Mouse (Mus musculus) heart, postnatal 25 days (tissue): ENCODE data around the gene Epb41l3. TPM values are rescaled to one million over a fixed set of nuclear protein-coding genes. Genes with fewer than 3 reads are reported as not detected.

ENCODE experiments used
- DNase-seq: peaks from one replicate; pipeline ENCODE4 v3.0.0; 2022; ENCODE audit warnings: low spot score
- intact Hi-C: fragments of 180-260 bp; cut with DNase I; formaldehyde crosslinking; loops from one replicate; pipeline ENCODE4 v1.15.1; 2025
- total RNA-seq, 2 experiments: library from RNA; stranded (reverse); gene quantifications; 2 replicates each; pipeline ENCODE4 v1.2.3; 2021

Gene Epb41l3
- total RNA-seq, 2 experiments from 2014 or later = 14.7 to 15.5 TPM

DNA sequence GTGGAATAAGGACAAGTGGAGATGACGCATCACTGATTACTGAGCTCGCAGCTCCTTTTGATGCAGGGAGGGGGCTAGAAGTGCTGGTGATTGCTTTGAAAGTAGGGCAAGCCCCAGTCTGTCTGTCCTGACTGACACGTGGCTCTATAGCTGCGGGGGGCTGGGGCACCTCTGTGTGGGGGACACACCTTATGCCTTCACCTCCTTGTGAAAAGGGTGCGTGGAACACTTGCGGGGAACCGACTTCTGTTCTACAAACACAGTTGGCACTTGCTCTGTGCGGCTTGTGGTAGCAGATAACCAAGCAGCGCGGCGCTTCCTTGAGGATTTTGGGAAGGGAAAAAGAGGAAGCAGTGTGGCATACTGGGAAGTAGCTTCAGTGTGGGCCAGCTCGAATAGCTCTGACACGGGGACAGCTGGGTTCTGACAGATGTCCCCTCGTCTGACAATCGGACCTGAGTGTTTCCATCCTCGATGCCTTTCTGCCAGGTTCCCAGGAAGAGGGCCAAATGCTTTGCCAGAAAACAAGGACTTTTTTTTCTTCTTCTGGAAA lies 101.5 kb downstream of the Epb41l3 start:
- intact Hi-C loops = no loop called here
- DNase-seq = no peak

DNA sequence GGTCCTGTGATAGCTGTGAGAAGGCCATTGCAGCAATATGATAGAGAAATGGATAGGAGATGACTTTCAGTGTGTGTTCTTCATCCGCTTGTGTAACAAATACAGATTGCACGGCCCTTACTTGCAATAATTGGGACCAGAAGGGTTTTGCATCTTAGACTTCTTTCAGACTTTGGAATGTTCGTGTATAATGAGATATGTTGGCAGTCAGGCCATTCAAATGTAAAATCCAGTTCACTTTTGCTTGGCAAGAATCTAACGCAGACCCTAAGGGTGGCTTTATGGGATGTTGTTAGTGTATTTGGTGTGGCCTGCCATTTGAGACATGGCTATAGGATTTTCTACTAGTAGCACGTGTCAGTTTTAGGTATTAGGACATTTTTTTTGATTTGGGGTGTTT lies 102.5 kb downstream of the Epb41l3 start:
- intact Hi-C loops = no loop called here
- no peak for DNase-seq

DNA sequence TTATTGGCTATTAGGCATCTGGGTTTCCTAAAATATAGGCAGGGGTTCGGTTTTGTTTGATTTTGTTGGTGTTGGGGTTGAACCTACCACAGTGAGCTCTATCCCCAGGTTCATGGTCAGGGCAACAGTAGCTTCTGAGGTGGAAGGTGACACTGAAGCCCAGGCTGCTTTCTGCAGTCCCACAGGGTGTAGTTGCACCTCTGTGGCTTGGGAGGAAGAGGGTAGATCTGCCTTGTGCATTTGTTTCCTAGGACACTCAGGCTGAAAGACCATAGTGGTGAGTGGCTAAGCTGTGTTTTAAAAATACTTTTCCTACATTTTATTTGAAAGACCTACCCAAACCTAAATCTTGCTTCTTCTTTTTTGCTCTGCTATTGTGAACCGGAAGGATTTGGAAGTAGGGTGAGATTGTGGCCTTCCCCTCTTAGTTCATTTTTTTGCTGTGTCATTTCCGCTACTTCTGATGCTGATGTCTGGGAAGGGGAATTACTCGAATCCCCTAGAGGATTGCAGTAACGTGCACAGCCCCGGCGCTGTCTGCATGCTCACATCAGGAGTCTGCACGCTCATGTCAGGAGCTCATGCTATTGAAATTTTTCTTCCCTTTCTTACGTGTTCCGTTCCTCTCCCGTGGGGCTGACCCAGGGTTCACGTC lies 105.5 kb downstream of the Epb41l3 start:
- peak; percentile 23 for DNase-seq
- intact Hi-C loops = no loop called here

DNA sequence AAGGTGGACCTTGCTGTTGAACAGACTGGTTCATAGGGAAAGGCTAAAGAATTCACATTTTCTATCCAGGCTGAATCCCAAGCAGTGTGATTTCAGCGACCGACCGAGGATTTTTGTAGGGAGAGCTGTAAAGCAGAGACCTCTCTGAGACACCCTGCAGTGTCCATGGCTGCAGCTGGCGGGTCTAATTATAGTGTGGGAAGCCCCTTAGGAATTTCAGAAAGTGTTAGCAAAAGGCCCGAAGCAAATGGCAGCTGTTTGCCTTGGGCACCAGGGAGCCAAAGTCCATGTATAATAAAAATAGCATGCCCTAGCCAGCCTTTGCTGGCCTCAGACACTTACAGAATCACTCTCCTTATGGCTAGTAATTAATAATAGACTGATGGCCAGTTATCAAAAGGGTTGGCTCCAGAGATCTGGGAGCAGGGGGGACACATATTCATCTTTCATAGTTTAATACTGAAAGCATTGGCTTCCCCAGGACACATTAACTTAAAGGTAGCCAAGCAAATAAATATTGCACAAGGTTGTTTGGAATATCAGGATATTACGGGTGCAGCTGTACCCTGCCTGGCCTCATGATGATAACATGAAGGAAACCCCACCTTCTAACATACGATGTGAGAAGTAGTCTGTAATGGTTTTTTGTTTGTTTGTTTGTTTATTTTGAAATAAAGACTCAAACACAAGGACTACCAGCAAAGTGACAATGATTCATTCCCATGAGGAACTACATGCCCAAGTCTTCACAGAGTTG lies 106.3 kb downstream of the Epb41l3 start:
- intact Hi-C loops = no loop called here
- DNase-seq = no peak

DNA sequence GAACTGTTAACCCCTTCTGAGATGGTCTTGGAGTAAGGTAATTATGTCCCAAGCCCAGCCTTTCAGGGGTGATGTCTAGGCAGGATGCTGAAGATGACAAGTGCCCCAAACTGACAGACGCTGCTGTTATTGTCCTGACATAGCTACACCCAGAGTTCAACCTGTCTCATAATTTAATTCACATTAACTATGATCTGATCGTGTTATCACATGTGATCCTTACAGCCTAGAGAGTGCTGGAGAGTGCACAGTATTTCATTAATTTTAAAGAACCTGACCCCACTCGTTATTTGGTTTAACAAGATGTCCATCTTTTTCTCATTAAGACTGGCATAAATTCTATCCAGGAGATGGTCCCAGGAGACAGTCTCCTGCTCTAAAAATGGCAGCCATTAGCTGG lies 112.3 kb downstream of the Epb41l3 start:
- DNase-seq = no peak
- intact Hi-C loops = no loop called here

DNA sequence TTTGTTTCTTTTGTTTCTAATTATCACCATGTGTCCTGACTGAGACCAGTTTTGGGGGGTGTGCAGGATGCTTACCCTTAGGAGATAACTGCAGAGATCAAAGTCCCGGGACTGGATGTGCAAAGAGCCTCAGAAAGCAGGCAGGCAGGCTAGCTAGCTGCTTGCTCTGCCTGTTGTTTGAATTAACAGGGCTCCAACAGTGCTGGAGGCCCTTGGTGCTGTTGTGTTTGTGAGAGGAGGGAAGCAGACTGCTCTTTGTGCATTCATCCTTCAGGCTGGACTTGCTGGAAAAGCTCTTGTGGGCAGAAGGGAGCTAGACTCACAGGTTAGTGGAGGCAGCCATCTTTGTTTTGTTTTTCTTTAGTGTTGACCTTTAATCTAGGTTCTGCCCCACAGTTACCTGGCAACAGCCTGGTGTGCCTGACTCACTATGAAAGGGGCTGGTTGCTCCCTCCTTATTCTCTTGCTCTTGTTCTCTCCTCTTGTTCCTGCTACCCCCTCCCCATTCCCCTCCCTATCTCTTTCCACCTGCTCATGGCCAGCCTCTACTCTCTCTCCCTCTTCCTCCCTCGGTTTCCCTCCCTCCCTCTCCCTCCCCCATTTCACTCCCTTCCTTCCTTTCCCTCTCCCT lies 117.5 kb downstream of the Epb41l3 start:
- intact Hi-C loops = no loop called here
- no peak for DNase-seq

DNA sequence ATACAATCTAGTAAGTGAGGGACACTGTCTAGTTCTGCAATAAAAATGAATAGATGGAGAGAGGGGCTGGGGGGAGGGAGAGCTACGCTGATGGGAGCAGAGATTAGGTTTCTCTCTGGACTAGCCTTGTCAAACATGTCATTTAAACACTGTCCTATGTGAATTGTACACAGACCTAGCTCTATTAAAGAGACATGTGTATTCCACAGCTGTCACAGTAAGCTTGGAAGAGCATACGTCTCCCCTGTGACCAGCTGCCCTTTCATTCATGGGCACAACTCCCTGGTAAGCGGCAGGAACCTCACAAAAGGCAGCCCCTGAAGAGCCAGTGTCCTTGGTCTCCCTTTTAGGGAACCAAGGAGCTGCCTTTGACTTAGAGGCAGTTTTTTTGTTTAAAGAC lies 119.1 kb downstream of the Epb41l3 start:
- DNase-seq = no peak
- intact Hi-C loops = no loop called here

DNA sequence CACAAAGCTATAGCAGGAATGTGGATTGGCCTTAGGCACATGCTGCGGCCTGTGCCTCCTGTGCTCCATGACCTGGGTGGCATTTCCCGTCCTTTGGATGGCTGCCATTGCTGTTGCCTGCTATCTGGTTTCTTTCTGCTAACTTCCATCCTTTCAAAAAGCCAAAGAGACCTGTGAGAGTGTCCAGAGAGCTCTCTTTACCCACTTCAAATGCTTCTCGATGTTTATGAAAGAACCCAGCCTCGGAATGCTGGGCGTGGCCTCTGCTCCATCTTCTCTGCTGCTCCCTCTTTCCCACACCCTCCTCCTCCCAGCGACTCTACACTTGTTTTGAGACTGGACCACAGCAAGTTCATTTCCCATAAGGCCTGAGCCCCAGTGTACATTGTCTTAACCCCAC lies 120.3 kb downstream of the Epb41l3 start:
- intact Hi-C loops = no loop called here
- no peak for DNase-seq

DNA sequence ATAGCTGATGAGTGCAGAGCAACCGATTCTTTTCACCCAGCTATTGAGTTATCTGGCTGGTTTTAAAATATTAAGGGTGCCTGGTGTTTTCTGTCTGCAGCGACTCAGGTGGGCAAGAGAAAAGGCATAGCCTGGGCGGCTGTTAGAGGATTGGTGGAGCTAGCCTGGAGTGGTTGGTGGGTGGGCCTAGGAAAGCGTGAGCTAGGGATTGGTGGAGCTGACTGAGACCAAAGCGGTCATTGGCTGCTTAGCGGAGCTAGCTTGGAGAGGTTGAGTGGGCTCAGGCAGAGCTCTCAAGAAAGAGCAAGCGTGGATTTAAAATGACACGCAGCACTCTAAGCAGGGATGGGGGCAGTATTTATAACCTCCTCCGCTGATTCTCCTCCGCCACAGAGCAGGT lies 121.2 kb downstream of the Epb41l3 start:
- no peak for DNase-seq

DNA sequence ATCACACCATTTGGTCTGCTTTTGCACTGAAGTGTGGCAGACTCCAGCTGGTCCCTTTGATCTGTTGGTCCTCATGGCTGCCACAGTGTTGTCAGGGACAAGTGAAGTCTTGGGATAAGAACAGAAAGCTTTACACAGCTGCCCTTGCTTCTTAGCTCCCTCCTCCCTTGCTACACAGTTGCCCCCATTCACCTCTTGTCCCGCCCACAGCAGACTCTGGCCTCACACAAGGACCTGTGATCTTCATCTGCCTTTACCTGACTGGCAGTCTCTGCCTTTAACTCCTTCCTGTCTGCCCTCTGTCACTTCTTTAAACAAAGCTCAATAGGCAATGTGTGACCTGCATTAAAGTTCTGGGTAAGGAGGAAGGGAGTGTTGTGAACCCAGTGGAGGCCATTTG lies 123.3 kb downstream of the Epb41l3 start:
- intact Hi-C loops = no loop called here
- no peak for DNase-seq

More for the DNA sequence above, 121.2 kb downstream of the Epb41l3 start:
- intact Hi-C loops = no loop called here

DNA sequence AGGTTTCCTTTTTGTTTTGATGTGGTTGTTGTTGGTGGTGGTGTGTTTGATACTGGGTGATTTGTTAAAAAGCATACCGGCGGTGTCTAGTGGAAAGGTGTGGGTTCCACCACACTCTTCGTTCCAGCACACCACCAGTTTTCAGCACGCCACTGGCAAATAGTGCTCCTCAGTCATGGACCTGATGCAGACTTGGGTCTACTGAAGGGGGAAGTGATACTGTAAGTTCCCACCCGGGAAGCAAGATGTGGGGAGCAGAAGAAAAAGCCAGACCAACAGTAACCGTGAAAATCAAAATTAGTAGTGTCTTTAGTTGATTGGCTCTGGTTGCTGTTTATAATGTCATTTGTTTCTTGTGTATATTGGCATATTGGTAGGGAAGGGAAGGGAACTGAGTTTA lies 124.3 kb downstream of the Epb41l3 start:
- intact Hi-C loops = no loop called here
- no peak for DNase-seq

DNA sequence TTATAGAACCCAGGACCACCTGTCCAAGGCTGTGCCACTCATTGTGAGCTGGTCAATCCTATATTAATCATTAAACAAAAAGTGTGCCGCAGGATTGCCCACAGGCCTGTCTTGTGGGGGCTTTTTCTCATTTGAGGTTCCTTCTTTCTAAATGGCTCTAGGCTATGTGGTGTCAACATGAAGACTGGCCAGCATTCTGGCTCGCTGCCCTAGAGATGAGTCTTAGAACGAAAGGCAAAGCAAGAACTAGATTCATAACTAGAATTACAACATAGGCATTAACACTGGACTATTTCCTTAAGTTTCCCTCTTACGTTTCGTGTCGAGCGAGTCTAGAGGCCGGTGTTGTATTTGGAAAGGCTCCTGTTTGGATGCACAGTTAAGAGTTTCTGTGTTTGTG lies 125.5 kb downstream of the Epb41l3 start:
- intact Hi-C loops = no loop called here
- no peak for DNase-seq

DNA sequence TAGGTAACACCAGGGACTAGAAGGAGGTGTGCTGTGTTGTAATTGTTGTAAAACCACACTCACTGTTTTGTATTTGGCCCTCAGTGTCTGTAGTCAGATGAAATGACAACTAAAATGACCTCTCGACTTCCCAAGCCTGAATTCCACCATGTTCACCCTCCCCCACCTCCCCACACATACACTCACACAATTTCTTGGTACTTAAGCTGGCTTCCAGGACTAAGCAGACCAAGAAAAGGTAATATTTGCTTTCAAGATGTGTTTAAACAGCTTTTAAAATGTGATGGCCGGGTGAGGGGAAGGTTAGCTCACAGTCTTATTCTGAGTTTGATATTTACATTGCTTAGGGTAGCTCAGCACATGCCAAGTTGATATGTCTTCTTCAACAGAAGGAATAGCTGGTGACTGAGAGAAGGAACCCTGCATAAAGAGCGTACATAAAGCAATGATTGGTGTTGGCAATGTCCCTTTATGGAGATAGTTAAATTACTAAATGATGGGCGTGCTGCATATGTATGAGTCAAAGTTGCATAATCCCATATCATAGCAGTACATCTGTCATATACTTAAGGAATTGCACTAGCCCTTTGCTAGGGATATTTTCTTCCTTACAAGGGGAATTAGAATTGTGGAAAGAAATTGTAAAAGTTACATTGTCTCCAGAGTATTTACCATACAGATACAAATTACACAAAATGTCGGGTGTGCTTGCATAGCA lies 130.0 kb downstream of the Epb41l3 start:
- intact Hi-C loops = no loop called here

DNA sequence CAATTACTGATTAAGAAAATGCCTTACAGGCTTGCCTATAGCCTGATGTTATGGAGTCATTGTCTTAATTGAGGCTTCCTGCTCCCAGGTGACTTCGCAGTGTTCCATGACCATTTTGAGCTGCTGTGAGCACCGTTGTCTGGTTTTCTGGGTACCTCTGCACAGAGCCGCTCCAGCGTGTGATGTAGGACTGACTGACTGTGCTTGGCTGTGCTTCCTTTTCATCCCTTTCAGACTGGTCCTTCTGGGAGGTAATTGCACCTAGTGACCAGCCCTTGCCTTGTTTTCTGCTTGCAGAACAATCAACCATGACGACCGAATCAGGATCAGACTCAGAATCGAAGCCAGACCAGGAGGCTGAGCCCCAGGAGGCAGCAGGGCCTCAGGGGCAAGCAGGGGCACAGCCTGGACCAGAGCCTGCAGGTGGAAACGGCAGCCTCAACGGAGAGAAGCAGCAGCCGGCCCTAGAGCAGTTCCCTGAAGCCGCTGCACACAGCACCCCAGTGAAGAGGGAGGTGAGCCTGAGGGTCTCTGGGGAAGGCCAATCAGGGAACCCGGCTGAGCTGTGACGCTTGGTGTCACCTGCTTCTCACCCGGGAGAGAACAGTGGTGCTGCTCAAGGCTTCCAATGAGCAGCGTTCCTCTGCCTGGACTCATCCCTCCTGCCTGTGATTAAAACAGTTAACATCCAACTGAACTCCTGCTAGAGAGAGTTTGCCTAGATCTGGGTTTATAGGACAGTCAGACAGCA lies 132.3 kb downstream of the Epb41l3 start:
- intact Hi-C loops = no loop called here
- no peak for DNase-seq

More for the DNA sequence above, 130.0 kb downstream of the Epb41l3 start:
- no peak for DNase-seq

DNA sequence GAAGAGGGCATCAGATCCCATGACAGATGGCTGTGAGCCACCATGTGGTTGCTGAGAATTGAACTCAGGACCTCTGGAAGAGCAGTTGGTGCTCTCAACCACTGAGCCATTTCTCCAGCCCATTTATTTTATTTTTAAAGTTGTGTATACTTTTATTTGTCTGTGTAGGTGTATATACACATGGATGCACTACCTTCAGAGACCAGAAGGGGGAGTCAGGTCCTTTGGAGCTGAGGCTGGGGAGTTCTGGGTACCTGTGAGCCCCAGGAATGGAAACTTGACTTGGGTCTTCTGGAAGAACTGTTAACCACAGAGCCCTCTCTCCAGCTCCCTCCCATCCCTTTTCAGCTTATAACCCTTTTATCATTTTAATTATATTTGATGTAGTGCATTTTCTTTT lies 135.6 kb downstream of the Epb41l3 start:
- no peak for DNase-seq
- intact Hi-C loops = no loop called here

DNA sequence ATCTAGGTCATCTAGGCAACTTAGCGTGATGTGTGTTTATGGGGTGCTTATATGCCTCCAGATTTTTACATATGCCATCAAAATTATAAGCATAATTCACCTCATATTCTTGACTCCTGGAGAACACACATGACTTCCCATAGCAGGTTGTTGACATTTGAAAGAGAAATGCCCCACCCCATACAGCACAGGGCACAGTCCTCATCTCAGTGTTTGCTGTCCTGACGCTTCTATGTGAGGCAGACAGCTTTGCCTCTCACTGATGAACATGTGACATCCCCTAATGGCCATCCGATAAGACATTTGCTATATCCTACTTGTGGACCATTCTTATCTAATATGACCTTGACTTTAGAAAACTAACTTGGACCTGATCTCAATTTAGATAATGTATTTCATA lies 140.6 kb downstream of the Epb41l3 start:
- intact Hi-C loops = no loop called here
- DNase-seq = no peak

DNA sequence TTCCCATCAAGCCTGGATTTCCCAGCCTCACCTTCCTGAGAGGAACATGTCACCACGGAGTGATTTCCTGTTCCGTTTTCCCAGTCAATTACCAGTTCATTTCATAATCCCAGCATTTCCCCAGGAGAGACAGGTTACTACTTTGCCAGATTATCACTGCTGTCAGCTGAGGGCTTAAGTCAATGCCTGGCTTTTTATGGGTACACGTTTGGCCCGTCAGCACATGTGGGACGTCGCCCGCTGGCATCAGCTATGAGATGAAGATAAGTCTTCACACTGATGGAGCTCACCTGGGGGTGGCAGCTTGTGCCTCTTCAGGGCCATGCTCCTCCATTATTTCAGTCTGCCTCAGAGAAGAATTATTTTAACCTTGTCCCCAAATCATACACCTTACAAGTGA lies 145.4 kb downstream of the Epb41l3 start:
- no peak for DNase-seq
- intact Hi-C loops = no loop called here

DNA sequence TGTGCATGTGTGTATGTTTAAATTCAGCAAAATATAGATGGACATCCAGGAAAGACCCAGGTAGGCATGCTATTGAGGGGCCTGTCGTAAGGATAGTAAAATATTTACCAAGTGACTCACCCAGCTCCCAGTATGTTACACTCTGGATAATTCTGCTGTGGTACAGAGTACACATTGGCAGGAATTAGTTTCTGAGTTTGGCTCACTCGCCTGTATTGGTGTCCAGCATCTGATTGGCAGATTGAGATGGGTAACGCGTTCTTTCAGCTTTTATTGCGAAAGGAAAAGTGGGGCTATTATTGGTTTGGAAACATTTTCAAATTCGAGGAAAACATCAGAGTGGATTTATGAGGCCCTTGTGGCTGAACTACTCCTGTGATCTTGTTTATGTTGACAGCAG lies 145.9 kb downstream of the Epb41l3 start:
- intact Hi-C loops = no loop called here
- DNase-seq = no peak

DNA sequence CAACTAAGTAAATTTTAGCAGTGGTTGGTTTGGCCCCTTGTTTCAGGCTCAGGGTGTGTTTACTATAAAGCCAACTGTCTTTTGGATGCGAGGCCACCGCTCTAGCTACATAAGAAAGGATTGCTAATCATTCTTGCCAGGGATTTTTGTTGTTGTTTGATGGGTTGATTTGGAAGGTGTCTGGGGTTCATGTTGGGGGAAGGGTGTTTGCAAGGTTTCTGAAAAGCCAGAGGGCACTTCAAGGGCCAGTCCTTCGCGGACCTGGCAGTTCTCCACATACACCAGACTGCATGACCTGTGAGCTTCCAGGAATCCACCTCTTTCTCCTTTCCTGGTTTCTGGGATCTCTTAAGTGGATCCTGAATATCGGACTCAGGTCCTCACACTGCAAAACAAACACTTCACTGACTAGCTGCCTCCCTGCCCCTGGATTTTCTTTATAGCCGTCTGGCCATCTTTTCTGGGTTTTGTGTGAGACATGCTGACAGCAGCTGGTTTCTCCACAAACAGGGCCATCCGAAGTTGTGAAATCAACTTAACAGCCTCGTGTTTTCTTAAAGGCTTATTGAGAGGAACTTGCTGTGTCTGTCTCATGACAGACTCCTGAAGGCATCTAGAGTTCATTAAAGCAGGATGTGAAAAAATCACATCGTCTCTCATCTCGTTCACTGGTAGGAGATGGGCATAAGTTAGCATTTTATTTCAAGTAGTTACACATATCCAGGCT lies 146.6 kb downstream of the Epb41l3 start:
- intact Hi-C loops = no loop called here
- DNase-seq = no peak
